Mouse (Mus musculus) limb, embryonic 14.5 days (tissue): ENCODE results near the gene Il21r. TPM values are rescaled to one million over a fixed set of nuclear protein-coding genes. Genes with fewer than 3 reads are reported as not detected.

Experiments
- ATAC-seq: fragments of 200-750 bp; cut with Nextera tagmentation; 2 replicates; pipeline ENCODE4 v1.8.0; 2017; ENCODE audit warnings: low read depth, moderate number of reproducible peaks, moderate TSS enrichment; ENCODE audit not compliant: low FRiP score
- DNase-seq: peaks from one replicate; pipeline ENCODE4 v3.0.0-alpha.2; 2015; ENCODE audit warnings: low spot score
- H3K27ac ChIP-seq: fragments of 300-500 bp; sonication (generic); replicated peaks from 2 replicates; pipeline ENCODE4 v1.5.1; 2014; ENCODE audit warnings: low read depth, mild to moderate bottlenecking, low read length, moderate library complexity, mixed read lengths
- H3K27me3 ChIP-seq: fragments of 300-500 bp; sonication (generic); 2 replicates; pipeline ENCODE4 v1.6.1; 2014; ENCODE audit warnings: low read length, mixed read lengths; ENCODE audit not compliant: control insufficient read depth, insufficient read depth
- H3K36me3 ChIP-seq: fragments of 300-500 bp; sonication (generic); 2 replicates; pipeline ENCODE4 v1.6.1; 2014; ENCODE audit warnings: mild to moderate bottlenecking, low read length, moderate library complexity, mixed read lengths; ENCODE audit not compliant: control insufficient read depth, insufficient read depth
- H3K4me1 ChIP-seq: fragments of 300-500 bp; sonication (generic); 2 replicates; pipeline ENCODE4 v1.6.1; 2014; ENCODE audit warnings: antibody characterized with exemption, low read length, mixed read lengths; ENCODE audit not compliant: control insufficient read depth, insufficient read depth
- H3K4me2 ChIP-seq: fragments of 300-500 bp; sonication (generic); replicated peaks from 2 replicates; pipeline ENCODE4 v1.6.1; 2014; ENCODE audit warnings: low read depth, mild to moderate bottlenecking, low read length, moderate library complexity; ENCODE audit not compliant: severe bottlenecking
- H3K4me3 ChIP-seq: fragments of 300-500 bp; sonication (generic); replicated peaks from 2 replicates; pipeline ENCODE4 v1.5.1; 2014; ENCODE audit warnings: low read length
- H3K9ac ChIP-seq: fragments of 300-500 bp; sonication (generic); 2 replicates; pipeline ENCODE4 v1.6.1; 2014; ENCODE audit warnings: mild to moderate bottlenecking, low read depth, low read length, moderate library complexity; ENCODE audit not compliant: severe bottlenecking
- H3K9me3 ChIP-seq: fragments of 300-500 bp; sonication (generic); 2 replicates; pipeline ENCODE4 v1.6.1; 2016; ENCODE audit warnings: low read length; ENCODE audit not compliant: control insufficient read depth
- POLR2A ChIP-seq: fragments of 200-500 bp; IDR thresholded peaks from 2 replicates; pipeline ENCODE4 v1.8.0; 2012; ENCODE audit warnings: inconsistent platforms, mild to moderate bottlenecking, moderate library complexity, borderline replicate concordance; ENCODE audit not compliant: insufficient read depth, insufficient read length; ENCODE audit errors: extremely low read depth
- WGBS: fragments of 180-500 bp; shearing (Covaris S2); extraction: QIAGEN DNeasy Blood & Tissue Kit; methylation state at CpG from one replicate; pipeline ENCODE4 v1.1.7; 2014; 5-methylcytosine and 5-hydroxymethylcytosine counted together
- polyA plus RNA-seq, 2 experiments: library from polyadenylated mRNA; depleted of rRNA in 1 of 2; stranded (reverse) in 1 of 2; unstranded in 1 of 2; fragments of >200 nt; fragmentation: Nextera tagmentation in 1 of 2; extraction: Ambion mirVana in 1 of 2; gene quantifications; 2 replicates each; pipeline versions ENCODE4 v1.2.1 to v1.2.3; 2012 to 2014

Il21r gene
- polyA plus RNA-seq, 2 experiments: 0.50 to 1.2 TPM

GRCm38 (mm10) chr7:125601821-125602448 is 1.3 kb upstream of the Il21r start:
- no peaks in the 10 kb centered on the region for H3K36me3 ChIP-seq
- H3K9ac ChIP-seq: no peak overlapping the region
- no peaks in the 10 kb centered on the region for H3K9me3 ChIP-seq
- no peaks in the 10 kb centered on the region for H3K27me3 ChIP-seq
- H3K27ac ChIP-seq: no peak overlapping the region
- DNase-seq (no peak), ATAC-seq (no peak)
- 77% methylated on average over 11 of the region's 11 CpGs for WGBS
- no peak for TF ChIP-seq POLR2A
- H3K4me2 ChIP-seq: no peak overlapping the region
- no peaks in the 10 kb centered on the region for H3K4me1 ChIP-seq
- no peak overlapping the region for H3K4me3 ChIP-seq

GRCm38 (mm10) chr7:125604362-125605319 is 1.4 kb downstream of the Il21r start:
- no peaks in the 10 kb centered on the region for H3K36me3 ChIP-seq
- H3K9me3 ChIP-seq: no peaks in the 10 kb centered on the region
- DNase-seq: no peak
- no peaks in the 10 kb centered on the region for H3K4me1 ChIP-seq
- H3K4me2 ChIP-seq: no peak overlapping the region
- H3K27ac ChIP-seq: no peak overlapping the region
- H3K9ac ChIP-seq: no peak overlapping the region
- no peak overlapping the region for H3K4me3 ChIP-seq
- 80% methylated on average over 12 of the region's 12 CpGs for WGBS
- ATAC-seq: no peak
- H3K27me3 ChIP-seq: no peaks in the 10 kb centered on the region
- TF ChIP-seq POLR2A: no peak

DNA sequence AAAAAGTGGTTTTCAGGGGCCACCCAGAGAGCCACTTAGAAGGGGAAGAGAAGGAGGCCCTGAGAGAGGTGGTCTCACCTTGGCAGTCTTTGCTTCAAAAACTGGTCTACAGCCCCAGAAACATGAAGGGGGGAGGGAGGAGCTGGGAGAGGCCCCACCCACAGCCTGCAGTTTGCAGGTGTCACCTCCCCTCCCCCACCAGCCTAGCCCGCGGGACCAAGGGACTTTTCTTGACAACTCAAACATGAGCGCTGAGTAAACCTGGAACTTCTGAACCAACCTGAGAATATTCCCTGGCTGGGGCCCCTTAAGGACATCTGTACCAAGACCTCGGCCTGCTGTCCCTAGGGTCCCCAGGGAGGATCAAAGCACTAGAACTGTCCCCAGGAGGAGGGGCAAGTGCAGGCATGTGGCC is 2.5 kb downstream of the Il21r start:
- Histone ChIP-seq H3K4me2 (no peak overlapping the region), H3K9ac (no peak overlapping the region), H3K4me1 (no peaks in the 10 kb centered on the region), H3K27me3 (no peaks in the 10 kb centered on the region), H3K36me3 (no peaks in the 10 kb centered on the region), H3K27ac (no peak overlapping the region), H3K4me3 (no peak overlapping the region), H3K9me3 (no peaks in the 10 kb centered on the region)
- WGBS: 36% methylated on average over 4 of the region's 4 CpGs
- no peak for TF ChIP-seq POLR2A
- ATAC-seq (no peak), DNase-seq (no peak)

DNA sequence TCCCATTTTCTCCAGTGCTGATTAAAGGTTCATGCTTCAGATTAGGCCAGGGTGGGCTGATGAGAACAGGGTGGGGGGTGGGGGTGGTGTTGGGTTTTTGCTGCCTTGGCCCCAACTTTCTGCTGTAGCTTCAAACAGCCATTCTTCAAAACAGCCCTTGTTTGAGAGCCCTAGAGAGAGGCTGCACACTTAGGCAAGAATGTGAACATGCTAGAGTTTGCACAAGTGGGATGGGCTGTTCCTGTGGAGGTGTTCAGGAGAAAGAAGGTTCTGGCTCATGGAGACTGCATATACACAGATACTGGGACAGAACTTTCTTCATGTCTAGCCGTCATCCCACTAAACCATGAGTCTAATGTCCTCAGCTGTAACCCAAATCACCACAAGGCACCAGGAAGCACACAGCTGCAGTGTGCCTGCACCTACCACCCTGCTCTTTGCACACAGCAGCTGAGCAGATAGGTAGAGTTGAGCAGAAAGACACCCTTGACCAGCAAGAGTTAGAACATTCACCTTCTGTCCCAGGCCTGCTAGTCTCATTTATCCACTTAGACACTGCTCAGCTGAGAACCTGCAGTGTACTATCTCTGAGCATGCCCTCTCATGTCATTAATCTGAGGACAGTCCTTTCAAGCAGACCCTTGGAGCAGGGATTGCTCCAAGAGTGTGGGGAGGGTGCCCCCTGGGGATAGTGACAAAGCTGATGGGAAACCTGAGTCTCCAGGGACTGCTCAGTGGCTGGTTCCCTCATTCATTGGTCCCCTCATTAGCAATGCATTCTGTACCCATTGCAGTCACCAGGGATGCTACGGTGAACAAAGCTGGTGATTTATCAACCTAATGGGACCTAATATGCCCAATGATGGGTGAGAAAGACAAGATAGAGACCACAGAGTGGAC is 3.3 kb downstream of the Il21r start:
- WGBS: 72% methylated on average over 2 of the region's 2 CpGs
- no peaks in the 10 kb centered on the region for H3K9me3 ChIP-seq
- H3K36me3 ChIP-seq: no peaks in the 10 kb centered on the region
- no peaks in the 10 kb centered on the region for H3K4me1 ChIP-seq
- TF ChIP-seq POLR2A: no peak
- no peak overlapping the region for H3K4me2 ChIP-seq
- DNase-seq: no peak
- H3K27ac ChIP-seq: no peak overlapping the region
- no peak for ATAC-seq
- H3K4me3 ChIP-seq: no peak overlapping the region
- H3K27me3 ChIP-seq: no peaks in the 10 kb centered on the region
- no peak overlapping the region for H3K9ac ChIP-seq

GRCm38 (mm10) chr7:125607384-125608182 is 4.4 kb downstream of the Il21r start:
- no peak for ATAC-seq
- H3K9ac ChIP-seq: no peak overlapping the region
- no peak overlapping the region for H3K4me3 ChIP-seq
- no peaks in the 10 kb centered on the region for H3K9me3 ChIP-seq
- no peaks in the 10 kb centered on the region for H3K36me3 ChIP-seq
- H3K4me2 ChIP-seq: no peak overlapping the region
- DNase-seq: no peak
- no peak overlapping the region for H3K27ac ChIP-seq
- WGBS: 52% methylated on average over 6 of the region's 6 CpGs
- no peaks in the 10 kb centered on the region for H3K4me1 ChIP-seq
- TF ChIP-seq POLR2A: no peak
- no peaks in the 10 kb centered on the region for H3K27me3 ChIP-seq
